Mouse (Mus musculus): ENCODE results near the gene Gcnt2. TPM values are rescaled to one million over a fixed set of nuclear protein-coding genes. Genes with fewer than 3 reads are reported as not detected.
A peak's percentile ranks its signal among the peaks of the same experiment; 100 is the strongest.
"Not testable (repeated sequence)": the region's sequence is repeated elsewhere in the genome, so short reads cannot be mapped to it uniquely, and the experiment has no call there.

The Gcnt2 gene
- total RNA-seq, 2 experiments from 2014 or later, result 16.7 to 17.7 TPM

GRCm38 (mm10) chr13:40998537-40998936, 139.0 kb downstream of the Gcnt2 start:
- not testable (repeated sequence) for DNase-seq

- DNase-seq, result peak in 1 of 2 experiments; percentile 41
Observed at GRCm38 (mm10) chr13:41000140-41000925, 140.8 kb downstream of the Gcnt2 start.

- DNase-seq, result peak; percentile 94 to 95
Observed at GRCm38 (mm10) chr13:41000926-41001639, 141.5 kb downstream of the Gcnt2 start, which contains the start of gene Pak1ip1. Pak1ip1 (plus strand) TSS chr13:41001023.

- DNase-seq, result no peak
Observed at GRCm38 (mm10) chr13:41002001-41002400, 142.4 kb downstream of the Gcnt2 start.

GRCm38 (mm10) chr13:41006244-41006643, 146.7 kb downstream of the Gcnt2 start:
- DNase-seq, result no peak

- DNase-seq, result no peak
Observed at GRCm38 (mm10) chr13:41008271-41008670, 148.7 kb downstream of the Gcnt2 start.

- no peak for DNase-seq
Observed at GRCm38 (mm10) chr13:41008946-41009345, 149.4 kb downstream of the Gcnt2 start.

Small RNA genes within 50 kb of the gene (microRNA-seq; reads per million reads assigned to microRNA genes)
- gene Mir5124a, result 0 reads per million in 2 experiments

Other genes with a start within 250 kb of the Gcnt2 start
- gene Tfap2a, start 121.4 kb upstream of the Gcnt2 start, total RNA-seq (2021), result under 1 TPM; 0.40 to 0.42 TPM
- 10 to 100 TPM; 40.7 to 42.7 TPM for gene Pak1ip1, start 141.3 kb downstream of the Gcnt2 start, total RNA-seq (2021)
- 10 to 100 TPM; 62.6 to 63.4 TPM for gene Tmem14c, start 156.5 kb downstream of the Gcnt2 start, total RNA-seq (2021)
- gene Mak, start 220.0 kb downstream of the Gcnt2 start, total RNA-seq (2021), result 1 to 10 TPM in 1 of 2 experiments, under 1 TPM in 1; 0.52 to 1.0 TPM

Measured in layer of hippocampus, postnatal 36 days (tissue).